Mouse (Mus musculus) ES-Bruce4 (cell line): ENCODE data around the gene Mboat2.

ENCODE experiments used
- CTCF ChIP-seq: IDR thresholded peaks from one replicate; pipeline ENCODE4 v1.8.1; 2011; ENCODE audit warnings: low read depth, low read length
- EP300 ChIP-seq: IDR thresholded peaks from 2 replicates; pipeline ENCODE4 v1.6.1; 2011; ENCODE audit warnings: low read depth, low read length; ENCODE audit not compliant: insufficient read depth

- no peak for TF ChIP-seq EP300
- no peak for TF ChIP-seq CTCF
Observed at GRCm38 (mm10) chr12:24848107-24848506, 17.4 kb downstream of the Mboat2 start.
